Mouse (Mus musculus) heart, embryonic 15.5 days (tissue): ENCODE results near the gene Carns1. TPM values are rescaled to one million over a fixed set of nuclear protein-coding genes. Genes with fewer than 3 reads are reported as not detected.

Experiments
- ATAC-seq: fragments of 200-750 bp; cut with Nextera tagmentation; replicated peaks from 2 replicates; pipeline ENCODE4 v1.8.0; 2017; ENCODE audit warnings: low read depth, moderate TSS enrichment; ENCODE audit not compliant: insufficient number of reproducible peaks, insufficient read depth, low FRiP score
- H3K27ac ChIP-seq: fragments of 300-500 bp; sonication (generic); 2 replicates; pipeline ENCODE4 v1.5.1; 2015; ENCODE audit warnings: mild to moderate bottlenecking, inconsistent platforms
- H3K27me3 ChIP-seq: fragments of 300-500 bp; sonication (generic); 2 replicates; pipeline ENCODE4 v1.6.1; 2015; ENCODE audit warnings: inconsistent platforms
- H3K36me3 ChIP-seq: fragments of 300-500 bp; sonication (generic); 2 replicates; pipeline ENCODE4 v1.6.1; 2015; ENCODE audit warnings: mild to moderate bottlenecking, inconsistent platforms
- H3K4me1 ChIP-seq: fragments of 300-500 bp; sonication (generic); replicated peaks from 2 replicates; pipeline ENCODE4 v1.6.1; 2015; ENCODE audit warnings: inconsistent platforms
- H3K4me2 ChIP-seq: fragments of 300-500 bp; sonication (generic); 2 replicates; pipeline ENCODE4 v1.6.1; 2015; ENCODE audit warnings: inconsistent platforms, mild to moderate bottlenecking, moderate library complexity
- H3K4me3 ChIP-seq: fragments of 300-500 bp; sonication (generic); 2 replicates; pipeline ENCODE4 v1.5.1; 2015; ENCODE audit warnings: mild to moderate bottlenecking, inconsistent platforms
- H3K9ac ChIP-seq: fragments of 300-500 bp; sonication (generic); 2 replicates; pipeline ENCODE4 v1.6.1; 2015; ENCODE audit warnings: mild to moderate bottlenecking, inconsistent platforms
- H3K9me3 ChIP-seq: fragments of 300-500 bp; sonication (generic); replicated peaks from 2 replicates; pipeline ENCODE4 v1.6.1; 2016; ENCODE audit warnings: inconsistent platforms
- WGBS: fragments of 180-500 bp; shearing (Covaris S2); methylation state at CpG from one replicate; pipeline ENCODE4 v1.1.7; 2015; ENCODE audit warnings: mixed read lengths; 5-methylcytosine and 5-hydroxymethylcytosine counted together
- polyA plus RNA-seq: library from polyadenylated mRNA; unstranded; fragments of >200 nt; fragmentation: Nextera tagmentation; extraction: Ambion mirVana; gene quantifications from 2 replicates; pipeline ENCODE4 v1.2.1, GENCODE M21; 2015

The Carns1 gene
- polyA plus RNA-seq, 1 experiment from 2014 or later, result 12.3 TPM

GRCm38 (mm10) chr19:4214771-4215450 lies 39.6 kb upstream of the Carns1 start:
- peak overlapping the region; percentile 74 for H3K27ac ChIP-seq
- no peaks in the 10 kb centered on the region for H3K36me3 ChIP-seq
- H3K4me3 ChIP-seq, result peak overlapping the region; percentile 69
- peaks cover 64% of the 10 kb centered on the region for H3K27me3 ChIP-seq
- peak; percentile 47 for ATAC-seq
- peak overlapping the region; percentile 77 for H3K9ac ChIP-seq
- WGBS, result under 1% methylated on average over 64 of the region's 81 CpGs
- peaks cover 48% of the 10 kb centered on the region for H3K4me1 ChIP-seq
- H3K4me2 ChIP-seq, result peak overlapping the region; percentile 98
- no peaks in the 10 kb centered on the region for H3K9me3 ChIP-seq

- Histone ChIP-seq H3K9ac (peak within 1 kb of the TSS; percentile 77), H3K27me3 (peaks cover 66% of the 10 kb centered on the region), H3K4me3 (peak within 1 kb of the TSS; percentile 69), H3K36me3 (no peaks in the 10 kb centered on the region), H3K27ac (peak within 1 kb of the TSS; percentile 74), H3K4me1 (peaks cover 44% of the 10 kb centered on the region), H3K4me2 (peak within 1 kb of the TSS; percentile 98), H3K9me3 (no peaks in the 10 kb centered on the region)
- under 1% methylated on average over 48 of the region's 49 CpGs for WGBS
- ATAC-seq, result peak; percentile 43
Measured at GRCm38 (mm10) chr19:4214071-4214770, 38.9 kb upstream of the Carns1 start, which contains the start of the genes Clcf1 and AC109138.7. Clcf1 (plus strand) TSS chr19:4214238. AC109138.7 (plus strand) TSS chr19:4214357.

- 0 out of 2 replicates have a peak overlapping the region, but pooled peaks have one; percentile 77 for H3K9ac ChIP-seq
- peaks cover 44% of the 10 kb centered on the region for H3K4me1 ChIP-seq
Measured at GRCm38 (mm10) chr19:4213524-4213974, 38.3 kb upstream of the Carns1 start.

DNA sequence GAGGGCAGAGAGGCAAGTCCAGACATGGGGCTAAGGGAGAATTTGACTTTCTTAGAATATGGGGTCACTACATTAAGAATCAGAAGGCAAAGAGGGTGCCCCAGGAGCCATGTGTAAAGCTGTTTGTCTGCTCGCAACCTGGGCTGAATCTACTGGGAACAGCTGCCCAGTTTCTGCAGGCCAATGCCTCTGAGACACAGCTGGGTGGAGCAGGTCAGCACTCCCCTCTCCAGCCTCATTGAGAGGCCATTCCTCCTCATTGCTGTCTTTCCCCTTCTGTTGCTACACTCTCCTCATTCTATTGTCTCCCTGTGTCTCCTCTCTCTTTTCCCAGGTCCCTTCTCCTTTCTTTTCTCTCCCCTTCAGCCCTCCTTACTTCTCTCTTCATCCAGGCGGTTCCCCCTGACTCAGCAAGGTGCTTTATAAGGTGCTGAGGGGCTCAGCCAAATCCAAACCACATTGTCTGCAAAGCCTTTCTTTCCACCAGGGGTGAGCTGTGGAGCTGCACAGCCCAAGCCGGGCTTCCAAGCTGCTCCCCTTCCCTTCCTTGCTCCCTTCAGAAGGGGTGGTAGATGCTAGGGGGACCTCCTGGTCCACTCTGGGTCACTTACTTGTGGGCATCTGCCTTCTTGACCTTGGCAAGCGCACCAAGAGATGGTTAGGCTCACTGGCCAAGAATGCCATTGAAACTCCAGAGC lies 36.8 kb upstream of the Carns1 start:
- Histone ChIP-seq H3K9me3 (no peaks in the 10 kb centered on the region), H3K4me3 (no peak overlapping the region), H3K36me3 (no peaks in the 10 kb centered on the region), H3K27ac (no peak overlapping the region), H3K4me2 (no peak overlapping the region), H3K9ac (no peak overlapping the region), H3K27me3 (peaks cover 67% of the 10 kb centered on the region), H3K4me1 (peaks cover 40% of the 10 kb centered on the region)
- ATAC-seq, result no peak
- 32% methylated on average over 4 of the region's 4 CpGs for WGBS

More at GRCm38 (mm10) chr19:4213524-4213974, 38.3 kb upstream of the Carns1 start:
- peaks cover 71% of the 10 kb centered on the region for H3K27me3 ChIP-seq
- no peaks in the 10 kb centered on the region for H3K9me3 ChIP-seq
- H3K4me3 ChIP-seq, result peak overlapping the region; percentile 69
- H3K27ac ChIP-seq, result peak overlapping the region; percentile 74; the same call in 1 of the 2 replicates
- ATAC-seq, result no peak
- H3K36me3 ChIP-seq, result no peaks in the 10 kb centered on the region
- H3K4me2 ChIP-seq, result peak overlapping the region; percentile 98
- 14% methylated on average over 9 of the region's 9 CpGs for WGBS

DNA sequence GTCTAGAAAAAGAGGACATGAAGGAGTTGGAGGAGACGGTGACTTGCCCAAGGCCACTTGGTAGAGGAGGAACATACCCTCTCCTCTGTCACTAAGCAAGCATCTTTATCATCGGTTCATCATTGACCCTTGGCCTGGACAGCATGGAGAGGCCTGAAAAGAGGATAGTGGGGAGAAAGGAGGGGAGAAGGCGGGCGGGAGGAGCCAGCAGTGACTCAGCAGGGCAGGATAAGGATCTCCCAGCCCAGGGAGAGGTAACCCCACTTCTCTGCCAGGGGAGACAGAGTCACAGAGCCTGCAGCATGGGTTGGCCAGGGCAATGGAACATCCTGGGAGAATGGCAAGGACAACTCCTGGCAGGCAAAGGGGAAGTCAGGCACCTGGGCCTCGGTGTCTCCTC lies 33.3 kb upstream of the Carns1 start:
- ATAC-seq, result no peak
- Histone ChIP-seq H3K4me3 (no peak overlapping the region), H3K4me2 (no peak overlapping the region), H3K27me3 (peaks cover 50% of the 10 kb centered on the region), H3K9ac (no peak overlapping the region), H3K4me1 (peaks cover 8% of the 10 kb centered on the region), H3K9me3 (no peaks in the 10 kb centered on the region), H3K36me3 (no peaks in the 10 kb centered on the region), H3K27ac (no peak overlapping the region)
- WGBS, result 83% methylated on average over 5 of the region's 5 CpGs

GRCm38 (mm10) chr19:4206971-4207370 lies 31.7 kb upstream of the Carns1 start:
- 0 out of 2 replicates have a peak, but pooled peaks have one; percentile 58 for ATAC-seq
- H3K9me3 ChIP-seq, result no peaks in the 10 kb centered on the region
- no peaks in the 10 kb centered on the region for H3K36me3 ChIP-seq
- H3K4me3 ChIP-seq, result no peak overlapping the region
- H3K4me2 ChIP-seq, result no peak overlapping the region
- no peak overlapping the region for H3K27ac ChIP-seq
- peaks cover 8% of the 10 kb centered on the region for H3K4me1 ChIP-seq
- H3K27me3 ChIP-seq, result peaks cover 36% of the 10 kb centered on the region
- no peak overlapping the region for H3K9ac ChIP-seq
- 4% methylated on average over 2 of the region's 2 CpGs for WGBS

GRCm38 (mm10) chr19:4204889-4205288 lies 29.6 kb upstream of the Carns1 start:
- Histone ChIP-seq H3K9me3 (no peaks in the 10 kb centered on the region), H3K4me2 (no peak overlapping the region), H3K4me1 (peaks cover 22% of the 10 kb centered on the region), H3K27ac (no peak overlapping the region), H3K36me3 (no peaks in the 10 kb centered on the region), H3K4me3 (no peak overlapping the region), H3K9ac (no peak overlapping the region), H3K27me3 (peaks cover 23% of the 10 kb centered on the region)
- 55% methylated on average over 4 of the region's 4 CpGs for WGBS
- no peak for ATAC-seq

- H3K4me2 ChIP-seq, result no peak overlapping the region
- no peak overlapping the region for H3K4me3 ChIP-seq
- no peak for ATAC-seq
- no peaks in the 10 kb centered on the region for H3K9me3 ChIP-seq
- 59% methylated on average over 13 of the region's 13 CpGs for whole genome bisulfite sequencing
- peaks cover 19% of the 10 kb centered on the region for H3K27me3 ChIP-seq
- H3K27ac ChIP-seq, result peak overlapping the region; percentile 62
- no peak overlapping the region for H3K9ac ChIP-seq
- peaks cover 22% of the 10 kb centered on the region for H3K4me1 ChIP-seq
- H3K36me3 ChIP-seq, result peaks cover 2% of the 10 kb centered on the region; the same call in 1 of the 2 replicates
Measured at GRCm38 (mm10) chr19:4203604-4204326, 28.5 kb upstream of the Carns1 start.

DNA sequence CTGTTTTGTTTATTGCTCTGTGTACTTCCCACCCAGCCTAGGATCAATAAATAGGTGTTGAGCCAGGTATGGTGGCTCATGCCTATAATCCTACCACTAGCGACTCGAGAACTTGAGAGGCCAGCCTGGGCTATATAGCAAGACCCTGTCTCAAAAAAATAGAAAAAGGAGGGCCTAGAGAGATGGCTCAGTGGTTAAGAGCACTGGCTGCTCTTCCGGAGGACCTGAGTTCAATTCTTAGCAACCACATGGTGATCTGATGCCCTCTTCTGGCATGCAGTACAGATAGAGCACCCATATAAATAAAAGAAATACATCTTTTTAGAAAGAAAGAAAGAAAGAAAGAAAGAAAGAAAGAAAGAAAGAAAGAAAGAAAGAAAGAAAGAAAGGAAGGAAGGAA lies 27.9 kb upstream of the Carns1 start:
- peaks cover 2% of the 10 kb centered on the region; the same call in 1 of the 2 replicates for H3K36me3 ChIP-seq
- H3K4me2 ChIP-seq, result no peak overlapping the region
- WGBS, result 64% methylated on average over 3 of the region's 3 CpGs
- H3K4me3 ChIP-seq, result no peak overlapping the region
- H3K9me3 ChIP-seq, result no peaks in the 10 kb centered on the region
- peaks cover 22% of the 10 kb centered on the region for H3K4me1 ChIP-seq
- peaks cover 15% of the 10 kb centered on the region for H3K27me3 ChIP-seq
- 0 out of 2 replicates have a peak overlapping the region, but pooled peaks have one; percentile 62 for H3K27ac ChIP-seq
- no peak overlapping the region for H3K9ac ChIP-seq
- ATAC-seq, result no peak

DNA sequence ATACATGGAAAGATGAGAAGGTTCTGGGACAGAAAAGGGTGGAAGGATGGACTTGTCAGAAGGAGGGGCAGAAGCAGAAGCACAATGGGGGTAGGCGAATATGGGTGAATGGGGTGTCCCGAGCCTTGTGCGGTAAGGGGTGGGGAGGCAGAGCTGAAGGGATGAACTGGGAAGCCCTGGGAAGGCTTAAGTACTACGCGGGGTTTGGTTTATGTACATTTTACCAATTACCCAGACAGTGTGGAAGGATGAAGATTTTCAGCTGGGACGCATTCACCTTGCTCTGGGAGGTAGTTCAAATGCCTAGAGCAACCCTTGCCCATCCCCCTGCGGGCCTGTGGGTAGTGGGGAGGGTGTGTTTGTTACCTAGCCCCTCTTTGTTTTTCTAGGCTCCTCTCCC lies 26.9 kb upstream of the Carns1 start:
- Histone ChIP-seq H3K9me3 (no peaks in the 10 kb centered on the region), H3K36me3 (peaks cover 10% of the 10 kb centered on the region; the same call in 1 of the 2 replicates), H3K4me1 (peaks cover 22% of the 10 kb centered on the region), H3K9ac (peak overlapping the region; percentile 71), H3K27me3 (peaks cover 15% of the 10 kb centered on the region), H3K4me3 (peak overlapping the region; percentile 66), H3K27ac (peak overlapping the region; percentile 74; the same call in 1 of the 2 replicates), H3K4me2 (peak overlapping the region; percentile 92)
- 32% methylated on average over 7 of the region's 7 CpGs for WGBS
- ATAC-seq, result no peak
